Mouse (Mus musculus) frontal cortex, postnatal 36 days (tissue): ENCODE measurements around the gene Mrps14.

Experiments used
- DNase-seq, 2 experiments: peaks; one replicate each; pipeline ENCODE4 v3.0.0; 2022; ENCODE audit warnings: low spot score in 2 of 2

The Mrps14 gene

DNA sequence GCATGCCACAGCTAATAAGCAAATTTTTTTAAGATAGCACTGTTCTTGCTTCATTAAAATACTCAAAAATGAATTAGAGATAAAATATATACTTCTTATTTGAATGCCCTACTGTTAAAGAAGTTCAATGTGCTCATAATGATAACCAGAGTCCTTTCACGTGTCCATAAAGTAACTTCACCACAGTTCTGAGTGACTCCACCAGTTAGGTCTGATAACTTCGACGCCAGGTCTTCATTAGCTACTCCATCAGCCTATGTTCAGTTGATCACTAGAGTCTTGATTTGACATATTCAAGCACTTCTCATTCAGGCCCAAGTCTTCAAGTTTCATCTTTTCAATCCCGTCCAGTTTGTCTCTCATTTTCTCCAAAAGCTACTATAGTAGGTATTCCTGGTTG, 32.2 kb downstream of the Mrps14 start:
- no peak for DNase-seq

DNA sequence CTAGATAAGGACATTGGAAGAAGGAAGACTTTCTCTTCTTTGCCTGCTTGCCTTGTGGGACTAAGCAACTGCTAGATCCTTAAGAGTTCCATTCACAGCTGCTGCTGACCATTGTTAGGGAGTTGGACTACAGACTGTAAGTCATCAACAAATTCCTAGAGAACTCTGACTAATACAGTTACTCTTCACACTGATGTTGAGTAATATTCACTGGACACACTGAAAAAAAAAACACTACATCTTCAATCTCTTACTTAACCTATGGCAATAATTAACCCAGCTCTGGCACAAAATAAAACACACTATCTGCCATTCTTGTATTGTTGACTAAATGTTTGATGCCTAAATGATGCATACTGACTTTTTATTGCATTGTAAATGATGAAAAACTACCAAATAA, 32.8 kb downstream of the Mrps14 start:
- no peak for DNase-seq

DNA sequence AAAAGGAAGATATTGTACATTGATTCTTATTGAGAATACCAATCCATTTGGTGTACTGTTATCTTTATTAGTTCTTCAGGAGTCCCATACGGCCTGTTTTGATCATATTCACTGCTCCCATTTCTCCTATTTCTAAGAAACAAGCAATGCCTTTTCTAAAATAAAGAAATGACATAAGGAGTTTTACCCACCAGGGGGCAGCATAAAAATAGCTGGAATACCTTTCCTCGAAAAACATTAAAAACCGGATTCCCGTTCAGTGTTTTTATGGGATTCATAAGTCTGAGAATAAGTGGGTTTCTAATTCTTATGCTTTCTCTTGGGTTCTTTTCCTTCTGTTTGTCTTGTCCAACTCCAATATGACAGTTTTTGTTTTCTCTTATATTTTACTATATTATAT, 36.0 kb downstream of the Mrps14 start:
- peak in 1 of 2 experiments; percentile 42 for DNase-seq

DNA sequence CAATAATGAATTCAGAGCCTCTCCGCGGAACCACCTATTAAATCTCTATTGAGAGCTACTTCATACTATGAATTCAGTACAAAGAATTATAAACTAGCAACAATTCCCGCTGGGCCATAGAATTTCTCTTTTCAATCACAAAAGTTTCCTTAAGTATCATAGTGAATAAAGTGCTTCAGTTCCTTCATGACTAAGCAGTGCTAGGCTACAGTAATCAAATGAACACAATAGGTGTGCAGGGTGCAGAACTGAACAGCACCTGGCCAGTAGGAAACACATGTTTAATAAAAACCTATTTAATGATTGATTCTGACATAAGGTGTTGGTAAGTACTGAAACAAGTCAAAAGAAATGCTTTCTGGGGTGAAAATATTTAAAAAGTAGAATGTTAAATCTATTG, 37.1 kb downstream of the Mrps14 start:
- no peak for DNase-seq

DNA sequence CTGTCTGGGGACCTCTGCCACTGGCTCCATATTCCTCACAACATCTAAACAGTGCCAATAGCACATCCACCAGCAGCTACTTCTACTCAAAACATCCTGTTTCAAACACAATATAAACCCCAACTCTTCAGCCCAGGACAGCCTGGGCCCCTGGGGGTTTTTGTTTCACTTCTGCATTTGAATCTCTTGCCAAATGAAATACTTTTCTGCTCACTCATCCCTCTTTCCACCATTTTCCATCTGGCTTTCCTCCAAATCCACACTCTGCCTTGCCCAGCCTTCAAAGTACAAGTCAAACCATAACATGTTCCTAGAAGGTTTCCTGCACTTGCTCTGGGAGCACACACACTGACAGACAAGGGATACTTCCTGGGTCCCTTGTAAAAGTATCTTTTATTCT, 38.9 kb downstream of the Mrps14 start:
- no peak for DNase-seq

DNA sequence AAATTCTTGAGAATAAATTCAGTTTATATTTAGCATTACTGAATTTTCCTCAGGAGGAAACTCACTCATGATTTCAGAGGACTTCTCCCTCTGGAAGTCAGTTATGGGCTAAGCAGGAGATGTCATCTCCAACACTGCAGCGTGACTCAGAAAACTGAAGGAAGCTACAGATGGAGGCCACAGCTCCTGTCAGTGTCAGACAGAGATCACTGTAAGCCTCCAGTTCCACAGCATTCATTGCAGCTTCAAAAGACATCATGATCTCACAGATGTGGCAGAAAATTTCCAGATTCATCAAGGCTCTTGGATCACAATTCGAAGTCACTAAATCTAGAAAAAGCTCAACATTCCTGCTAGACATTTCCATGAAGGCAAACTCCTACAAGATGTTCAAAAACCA, 43.0 kb downstream of the Mrps14 start:
- DNase-seq: peak in 1 of 2 experiments; percentile 37

DNA sequence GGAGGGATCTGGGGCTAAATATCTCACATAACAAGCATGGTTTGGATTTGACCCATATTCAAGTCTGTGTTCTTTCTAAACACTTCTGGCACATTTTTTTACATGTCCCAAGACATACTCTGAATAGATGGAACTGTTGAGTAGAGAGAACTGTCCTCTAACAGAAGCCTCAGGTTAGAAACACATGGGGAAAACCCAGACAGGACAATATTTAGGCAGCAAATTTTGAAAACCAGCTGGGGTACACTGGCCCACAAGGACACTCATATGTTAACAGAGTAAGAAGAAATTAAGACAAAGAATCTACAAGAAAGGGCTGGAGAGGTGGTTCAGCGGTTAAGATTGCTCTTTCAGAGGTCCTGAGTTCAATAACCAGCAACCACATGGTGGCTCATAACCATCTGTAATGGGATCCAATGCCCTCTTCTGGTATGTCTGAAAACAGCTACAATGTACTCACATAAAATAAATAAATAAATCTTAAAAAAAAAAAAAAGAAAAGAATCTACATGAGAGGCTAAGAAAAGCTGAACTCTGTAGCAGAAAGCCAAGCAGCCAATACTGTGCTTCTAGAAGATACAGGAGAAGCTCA, 43.9 kb downstream of the Mrps14 start:
- DNase-seq: no peak

DNA sequence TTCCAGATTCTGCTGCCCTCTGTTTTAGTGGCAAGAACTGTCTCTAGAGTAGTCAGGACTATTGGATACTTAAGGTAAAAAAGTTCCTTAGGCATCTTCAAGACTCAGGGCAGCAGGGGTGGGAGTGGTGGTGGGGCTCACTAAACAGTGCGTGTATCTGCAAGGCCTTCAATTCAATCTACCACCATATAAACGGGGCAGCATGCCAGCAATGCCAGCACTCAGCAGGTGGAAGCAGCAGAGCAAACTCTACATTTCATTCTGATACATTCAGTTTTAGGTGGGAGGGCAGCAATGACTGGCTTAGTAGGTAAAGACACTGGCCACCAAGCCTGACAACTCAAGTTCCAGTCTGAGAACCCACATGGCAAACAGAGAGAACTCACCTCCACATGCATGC, 45.1 kb downstream of the Mrps14 start:
- no peak for DNase-seq

DNA sequence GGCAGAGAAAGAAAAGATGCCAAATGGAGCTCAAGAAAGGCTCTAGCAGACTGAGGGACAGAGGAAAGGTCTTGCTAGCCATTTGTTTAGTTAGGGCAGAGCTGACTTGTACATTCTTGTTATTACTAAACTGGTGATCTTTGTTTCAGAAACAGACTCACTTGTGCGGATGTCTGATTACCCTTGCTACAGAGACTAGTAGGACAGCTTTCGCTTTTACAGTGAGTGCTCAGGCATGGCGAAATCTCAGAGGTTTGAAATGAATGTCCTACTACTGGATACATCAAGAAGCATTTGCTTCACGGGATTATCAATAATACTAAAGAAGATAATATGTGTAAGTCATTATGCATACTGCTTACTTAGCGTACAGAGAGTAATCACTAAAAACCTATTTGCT, 49.7 kb downstream of the Mrps14 start:
- no peak for DNase-seq

DNA sequence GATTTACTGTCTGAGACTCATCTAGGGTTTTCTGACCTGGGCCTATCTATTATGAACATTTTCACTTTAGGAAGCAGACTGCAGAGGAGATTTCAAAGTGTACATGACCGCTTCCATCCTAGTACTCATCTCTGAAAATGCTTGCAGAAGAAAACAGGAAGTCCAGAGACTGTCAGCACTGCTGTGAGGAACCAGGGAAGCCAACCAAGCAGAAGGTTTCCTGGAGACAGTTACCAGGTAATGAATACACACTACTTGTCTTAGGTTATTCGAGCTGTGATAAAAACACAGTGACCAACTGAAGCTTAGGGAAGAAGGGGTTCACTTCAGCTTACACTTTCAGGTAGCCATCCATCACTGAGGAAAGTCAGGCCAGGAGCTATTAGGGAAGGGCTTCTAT, 50.9 kb downstream of the Mrps14 start:
- no peak for DNase-seq

DNA sequence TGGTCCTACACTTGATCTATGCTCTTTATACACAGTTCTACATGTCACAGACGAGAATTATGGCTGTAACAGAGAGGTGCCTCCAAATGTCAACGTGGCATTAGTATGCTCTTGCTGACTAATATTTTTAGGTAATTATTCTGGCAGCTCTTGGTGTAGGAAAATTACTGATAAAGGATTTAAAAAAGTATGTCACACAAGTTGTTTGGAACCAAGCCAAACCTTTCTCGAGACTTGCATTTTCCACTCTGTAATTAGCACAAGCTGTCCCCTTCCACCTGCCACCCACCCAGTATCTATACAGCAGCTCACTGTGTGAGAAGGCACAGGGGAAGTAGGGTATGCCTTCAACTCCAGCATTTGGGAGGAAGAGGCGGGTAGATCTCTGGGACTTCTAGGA, 51.8 kb downstream of the Mrps14 start:
- no peak for DNase-seq

DNA sequence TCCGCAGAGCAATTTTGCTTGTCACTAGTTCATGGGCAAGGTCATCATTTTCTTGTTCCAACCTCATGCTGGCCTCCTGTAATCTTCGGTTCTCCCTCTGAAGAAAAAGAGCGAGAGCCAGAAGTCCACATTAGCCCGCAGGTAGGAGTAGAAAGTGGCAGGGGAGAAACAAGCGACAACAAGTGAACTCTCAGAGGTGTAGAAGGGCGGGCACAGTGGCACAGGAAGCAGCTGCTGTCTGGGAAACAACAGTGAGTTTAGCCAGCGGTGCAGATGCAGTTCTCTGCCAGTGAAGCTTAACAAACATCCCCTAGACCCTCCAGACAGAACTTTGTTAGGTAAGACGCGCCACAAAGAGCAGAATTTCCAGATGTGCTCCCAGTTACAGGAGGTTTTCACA, 52.5 kb downstream of the Mrps14 start:
- DNase-seq: no peak

DNA sequence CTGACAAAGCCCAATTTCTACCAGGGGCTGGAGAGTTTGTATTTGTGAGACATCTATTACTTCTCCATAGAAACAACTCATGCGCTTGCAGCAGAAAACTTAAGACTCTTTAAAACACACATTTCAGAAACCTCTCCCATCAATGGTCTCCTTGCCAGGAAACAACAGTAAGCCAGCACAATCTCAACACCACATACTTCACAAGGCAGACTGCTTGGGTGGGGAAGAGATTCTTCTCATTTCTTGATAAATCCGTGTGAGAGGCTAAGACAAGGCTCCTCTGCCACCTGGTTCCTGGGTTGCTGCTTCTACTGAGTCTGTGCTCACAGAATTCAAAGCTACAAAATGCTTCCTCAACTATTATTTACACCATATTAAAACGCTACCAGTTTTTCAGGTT, 54.8 kb downstream of the Mrps14 start:
- no peak for DNase-seq

DNA sequence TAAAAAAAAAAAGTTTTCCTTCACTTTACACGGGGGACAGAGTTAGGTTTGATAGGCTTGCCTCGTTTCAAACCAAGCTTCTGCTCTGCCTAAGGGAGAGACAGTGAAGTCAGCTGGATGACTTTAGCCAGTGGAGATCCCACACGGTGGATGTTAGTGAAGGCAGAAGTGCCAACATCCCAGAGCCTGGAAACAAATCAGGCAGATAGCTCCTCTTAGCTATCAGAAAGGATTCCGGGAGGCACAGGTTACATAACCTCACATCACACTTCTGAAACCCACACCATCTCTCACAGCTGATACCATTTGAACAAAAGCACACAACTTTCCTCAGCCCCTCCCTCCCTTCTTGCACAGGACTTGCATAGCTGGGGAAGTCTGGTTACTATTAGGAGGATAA, 55.8 kb downstream of the Mrps14 start:
- no peak for DNase-seq

DNA sequence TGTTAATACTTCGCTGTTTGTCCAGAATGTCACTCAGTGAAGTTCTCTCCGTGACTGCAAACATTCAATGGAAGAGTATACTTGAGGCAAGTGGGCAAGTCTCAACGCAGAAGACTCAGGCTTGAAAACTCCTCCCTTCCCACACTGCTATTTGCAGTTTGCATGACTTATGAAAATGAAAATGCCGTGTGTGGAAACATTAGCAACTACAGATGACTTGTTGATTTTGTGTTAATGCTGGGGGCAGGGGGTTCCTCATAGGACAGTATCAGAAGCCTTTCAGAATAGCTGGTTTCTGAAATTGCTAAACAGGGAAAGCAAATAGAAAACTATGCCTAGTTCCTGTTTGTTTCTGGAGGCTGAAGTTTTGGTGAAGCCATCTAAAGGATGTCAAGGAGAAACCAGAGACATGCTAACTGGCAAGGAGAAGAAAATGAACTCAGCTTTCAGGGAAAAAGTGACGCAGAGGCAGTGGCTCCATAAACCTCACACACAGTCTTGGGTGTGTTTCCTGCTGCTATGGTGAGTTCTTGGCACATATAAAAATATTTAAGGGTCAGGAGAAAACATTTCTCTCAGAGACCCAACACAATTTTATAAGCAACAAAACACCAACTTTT, 56.5 kb downstream of the Mrps14 start:
- DNase-seq: no peak
